Mouse (Mus musculus) testis, adult 2 months (tissue): ENCODE measurements around the gene Cby3. TPM values are rescaled to one million over a fixed set of nuclear protein-coding genes. Genes with fewer than 3 reads are reported as not detected.
"Not testable (repeated sequence)": the region's sequence is repeated elsewhere in the genome, so short reads cannot be mapped to it uniquely, and the experiment has no call there.

Experiments
- H3K27ac ChIP-seq: fragments of 200-500 bp; 2 replicates; pipeline ENCODE4 v1.5.1; 2012; ENCODE audit warnings: low read depth, low read length; ENCODE audit not compliant: control insufficient read depth, insufficient read depth
- H3K27me3 ChIP-seq: fragments of 200-500 bp; 2 replicates; pipeline ENCODE4 v1.6.1; 2012; ENCODE audit warnings: mild to moderate bottlenecking, low read length, moderate library complexity; ENCODE audit not compliant: control insufficient read depth, insufficient read depth
- H3K36me3 ChIP-seq: fragments of 200-500 bp; 2 replicates; pipeline ENCODE4 v1.6.1; 2012; ENCODE audit warnings: mild to moderate bottlenecking, low read length; ENCODE audit not compliant: control insufficient read depth, insufficient read depth
- H3K4me1 ChIP-seq: fragments of 200-500 bp; 2 replicates; pipeline ENCODE4 v1.6.1; 2012; ENCODE audit warnings: low read length; ENCODE audit not compliant: control insufficient read depth, insufficient read depth
- H3K4me3 ChIP-seq: fragments of 200-500 bp; 2 replicates; pipeline ENCODE4 v1.5.1; 2012; ENCODE audit warnings: low read depth, mild to moderate bottlenecking, low read length, moderate library complexity, mixed read lengths; ENCODE audit not compliant: control insufficient read depth
- CTCF ChIP-seq: fragments of 200-500 bp; IDR thresholded peaks from 2 replicates; pipeline ENCODE4 v1.5.1; 2012; ENCODE audit warnings: low read depth, mild to moderate bottlenecking, inconsistent platforms, low read length, moderate library complexity; ENCODE audit not compliant: control insufficient read depth, insufficient read depth, insufficient replicate concordance
- POLR2A ChIP-seq: fragments of 200-500 bp; IDR thresholded peaks from 2 replicates; pipeline ENCODE4 v1.6.1; 2012; ENCODE audit warnings: low read depth, mild to moderate bottlenecking, inconsistent platforms, low read length, moderate library complexity; ENCODE audit not compliant: control insufficient read depth
- polyA plus RNA-seq: library from polyadenylated mRNA; depleted of rRNA; stranded (reverse); fragments of >200 nt; gene quantifications from 2 replicates; pipeline ENCODE4 v1.2.3, GENCODE M21; 2012; rRNA removed

Gene Cby3
- polyA plus RNA-seq = 112 and 129 TPM in 2 replicates

DNA sequence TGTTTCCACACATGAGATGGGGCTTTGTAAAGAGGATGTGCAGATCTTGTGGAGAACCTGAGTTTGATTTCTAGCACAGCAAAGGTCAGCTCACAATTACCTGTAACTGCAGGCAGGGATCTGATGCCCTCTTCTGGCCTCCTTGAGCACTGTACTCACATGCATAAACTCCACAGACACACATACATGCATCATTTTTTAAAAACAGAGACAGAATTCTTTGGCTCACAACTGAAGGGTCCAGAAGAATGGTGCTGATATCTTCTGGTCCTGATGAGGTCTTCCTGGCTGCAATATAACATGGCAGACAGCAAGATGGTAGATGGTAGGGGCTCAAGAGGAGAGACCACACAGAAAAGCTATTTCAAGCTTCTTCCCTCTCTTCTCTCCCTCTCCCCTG, at the start of gene Cby3:
Gene Cby3, plus strand, starts transcription at position 301 of the 400 bp plus-strand sequence.
- Histone ChIP-seq H3K27me3 (no peaks in the 10 kb centered on the region), H3K4me3 (no peak within 1 kb of the TSS), H3K4me1 (peaks cover 4% of the 10 kb centered on the region), H3K36me3 (no peaks in the 10 kb centered on the region), H3K27ac (no peak within 1 kb of the TSS)
- TF ChIP-seq POLR2A (no peak), CTCF (no peak)

DNA sequence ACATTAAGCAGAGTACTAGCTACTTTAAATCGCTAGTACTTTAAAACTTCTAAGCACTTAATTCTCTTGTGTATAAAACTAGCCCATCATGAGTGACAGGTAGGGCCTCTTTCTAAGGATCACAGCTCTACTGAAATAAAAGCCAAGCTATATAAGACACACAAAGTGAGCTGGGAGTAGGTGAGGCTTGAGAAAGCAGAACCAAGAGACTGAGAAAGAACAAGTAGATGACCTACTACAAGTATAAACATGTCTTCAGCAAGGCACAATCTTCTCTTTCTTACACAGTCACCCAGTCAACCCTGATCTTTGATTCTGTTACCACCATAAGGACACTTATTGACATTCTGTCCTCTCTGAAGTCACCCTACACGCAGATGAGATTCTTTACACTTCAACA, 41.5 kb upstream of the Cby3 start:
- no peaks in the 10 kb centered on the region for H3K4me1 ChIP-seq
- no peak overlapping the region for H3K27ac ChIP-seq
- H3K36me3 ChIP-seq = no peaks in the 10 kb centered on the region
- H3K4me3 ChIP-seq = no peak overlapping the region
- no peaks in the 10 kb centered on the region for H3K27me3 ChIP-seq
- TF ChIP-seq CTCF (no peak), POLR2A (no peak)

DNA sequence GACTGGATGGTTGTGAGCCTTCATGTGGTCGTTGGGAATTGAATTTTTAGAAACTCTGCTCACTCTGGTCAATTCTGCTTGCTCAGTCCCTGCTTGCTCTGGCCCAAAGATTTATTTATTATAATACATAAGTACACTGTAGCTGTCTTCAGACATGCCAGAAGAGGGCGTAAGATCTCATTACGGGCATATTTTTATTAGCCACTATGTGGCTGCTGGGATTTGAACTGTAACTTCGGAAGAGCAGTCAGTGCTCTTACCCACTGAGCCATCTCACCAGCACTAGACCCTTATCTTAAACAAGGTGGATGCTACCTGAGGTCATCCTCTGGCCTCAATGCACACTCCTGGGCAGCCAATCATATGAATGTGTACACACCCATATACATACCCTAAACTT, 34.9 kb upstream of the Cby3 start:
- H3K36me3 ChIP-seq, H3K27me3 ChIP-seq, H3K4me1 ChIP-seq, H3K4me3 ChIP-seq, H3K27ac ChIP-seq: not testable (repeated sequence)

DNA sequence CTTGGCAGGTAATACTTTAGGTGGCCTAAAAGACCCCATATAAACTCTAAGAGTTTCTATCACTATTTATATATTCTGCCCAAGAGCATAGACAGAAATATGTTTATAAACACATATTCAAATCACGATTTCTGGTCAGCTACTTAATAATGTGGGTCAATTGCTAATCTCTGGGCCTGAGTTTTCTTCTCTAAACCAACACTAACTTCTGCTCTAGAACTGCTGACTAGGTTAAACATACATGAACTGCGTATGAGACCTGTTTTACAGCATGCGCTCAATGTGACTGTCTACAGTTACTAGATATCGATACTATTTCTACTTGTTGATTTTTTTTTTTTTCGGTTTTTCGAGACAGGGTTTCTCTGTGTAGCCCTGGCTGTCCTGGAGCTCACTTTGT, 33.0 kb upstream of the Cby3 start:
- no peak overlapping the region for H3K27ac ChIP-seq

DNA sequence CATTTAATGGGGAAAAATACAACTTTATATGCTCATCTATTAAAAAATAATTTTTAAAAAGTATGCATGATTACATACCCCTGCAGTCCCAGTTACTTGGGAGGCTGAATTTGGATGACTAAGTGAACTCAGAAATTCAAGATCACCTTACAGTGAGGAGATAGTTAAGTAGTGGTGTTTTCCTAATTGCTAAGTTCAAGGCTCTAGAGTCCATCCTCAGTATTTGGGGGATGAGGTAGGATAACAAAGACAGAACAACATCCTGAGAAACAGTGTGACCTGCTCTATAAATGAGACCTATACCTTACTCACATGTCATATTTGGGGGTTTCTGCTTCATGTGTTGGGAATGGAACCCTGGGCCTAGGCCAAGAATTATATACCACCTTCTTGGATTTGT, 31.9 kb upstream of the Cby3 start:
- no peaks in the 10 kb centered on the region for H3K27me3 ChIP-seq
- H3K4me1 ChIP-seq = peaks cover 4% of the 10 kb centered on the region; the same call in 1 of the 2 replicates
- no peak overlapping the region for H3K27ac ChIP-seq
- H3K36me3 ChIP-seq = no peaks in the 10 kb centered on the region
- H3K4me3 ChIP-seq = no peak overlapping the region
- TF ChIP-seq POLR2A (no peak), CTCF (no peak)

More for the DNA sequence above, 33.0 kb upstream of the Cby3 start:
- TF ChIP-seq CTCF (no peak), POLR2A (no peak)
- no peaks in the 10 kb centered on the region for H3K36me3 ChIP-seq
- no peak overlapping the region for H3K4me3 ChIP-seq
- peaks cover 4% of the 10 kb centered on the region; the same call in 1 of the 2 replicates for H3K4me1 ChIP-seq
- H3K27me3 ChIP-seq = no peaks in the 10 kb centered on the region

DNA sequence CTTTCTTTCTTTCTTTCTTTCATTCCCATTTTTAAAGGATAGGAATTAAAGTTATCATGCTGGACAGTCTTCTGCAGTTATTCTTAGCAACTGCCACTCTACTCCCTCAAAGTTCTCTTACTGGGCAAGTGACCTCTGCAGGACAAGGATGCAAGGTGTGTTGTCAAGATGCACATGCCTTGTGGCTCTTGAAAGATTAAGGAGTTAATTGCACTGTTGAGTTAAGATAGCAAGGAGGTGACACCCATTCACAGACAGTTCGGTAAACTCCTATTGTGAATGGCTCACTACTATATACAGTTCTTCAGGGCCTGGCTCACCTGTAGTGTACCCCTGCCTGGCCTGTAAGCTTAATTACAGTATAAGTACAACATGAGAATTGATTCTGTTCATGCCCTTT, 30.4 kb upstream of the Cby3 start:
- no peaks in the 10 kb centered on the region for H3K27me3 ChIP-seq
- TF ChIP-seq POLR2A (no peak), CTCF (no peak)
- no peak overlapping the region; the same call in 1 of the 2 replicates for H3K27ac ChIP-seq
- H3K36me3 ChIP-seq = no peaks in the 10 kb centered on the region
- no peak overlapping the region; the same call in 1 of the 2 replicates for H3K4me3 ChIP-seq
- peaks cover 4% of the 10 kb centered on the region; the same call in 1 of the 2 replicates for H3K4me1 ChIP-seq

DNA sequence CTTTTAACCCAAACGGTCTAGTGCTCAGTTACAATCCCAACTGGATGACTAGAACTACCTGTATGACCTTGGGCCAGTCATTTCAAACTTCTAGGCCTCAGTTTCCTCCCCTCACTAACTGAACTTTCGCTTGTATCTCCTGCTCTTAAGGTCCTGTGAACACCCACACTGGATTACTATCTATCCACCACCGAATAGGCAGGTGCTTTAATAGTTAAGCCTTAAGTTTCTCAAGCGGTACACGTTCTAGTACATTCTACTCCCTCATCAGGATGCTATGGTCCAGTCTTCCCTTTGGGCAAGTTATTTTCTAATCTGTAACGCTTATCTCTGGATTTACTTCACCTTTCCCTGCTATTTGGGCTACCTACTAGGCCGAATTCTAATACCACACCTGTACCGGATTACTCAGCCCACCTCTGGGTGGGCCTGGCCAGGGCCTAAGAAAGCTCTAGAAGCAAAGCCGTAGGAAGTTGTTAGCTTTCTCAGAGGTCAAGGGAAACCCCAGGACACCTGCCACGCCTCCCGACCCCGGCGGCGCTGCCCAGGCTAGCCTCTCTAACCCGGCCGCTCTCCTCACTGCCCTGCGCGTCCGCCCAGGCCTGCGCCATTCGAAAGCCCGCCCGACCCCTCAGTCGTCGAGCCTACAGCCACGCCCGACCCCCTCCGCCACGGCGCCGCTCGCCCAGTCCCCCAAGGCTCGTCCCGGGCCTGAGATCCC, 29.4 kb upstream of the Cby3 start:
- no peak for TF ChIP-seq CTCF
- TF ChIP-seq POLR2A = no peak
- H3K4me3 ChIP-seq = peak overlapping the region; percentile 98
- H3K4me1 ChIP-seq = peaks cover 4% of the 10 kb centered on the region; the same call in 1 of the 2 replicates
- peak overlapping the region; percentile 50 for H3K27ac ChIP-seq
- H3K36me3 ChIP-seq = no peaks in the 10 kb centered on the region
- H3K27me3 ChIP-seq = no peaks in the 10 kb centered on the region
